Mouse (Mus musculus) lung, embryonic 15.5 days (tissue): ENCODE results near the gene Uba1. TPM values are rescaled to one million over a fixed set of nuclear protein-coding genes. Genes with fewer than 3 reads are reported as not detected.

Source experiments
- polyA plus RNA-seq: library from polyadenylated mRNA; unstranded; fragments of >200 nt; fragmentation: Nextera tagmentation; extraction: Ambion mirVana; gene quantifications from 2 replicates; pipeline ENCODE4 v1.2.1, GENCODE M21; 2015

Gene Uba1
- polyA plus RNA-seq, 1 experiment from 2014 or later, result 207 TPM

Other genes starting within 250 kb of the Uba1 start
- gene Jade3, start 232.6 kb upstream of the Uba1 start, polyA plus RNA-seq, result 11.0 and 12.0 TPM in 2 replicates
- 2.0 and 3.0 TPM in 2 replicates for gene Rgn, start 108.5 kb upstream of the Uba1 start, polyA plus RNA-seq
- 71.8 and 76.9 TPM in 2 replicates for gene Rbm10, start 40.8 kb upstream of the Uba1 start, polyA plus RNA-seq
- gene Ndufb11, start 40.7 kb upstream of the Uba1 start, polyA plus RNA-seq, result 232 and 245 TPM in 2 replicates
- 109 and 113 TPM in 2 replicates for gene Cdk16, start 29.6 kb downstream of the Uba1 start, polyA plus RNA-seq
- 38.1 and 38.7 TPM in 2 replicates for gene Usp11, start 45.6 kb downstream of the Uba1 start, polyA plus RNA-seq
- gene Araf, start 139.5 kb downstream of the Uba1 start, polyA plus RNA-seq, result 97.6 and 102 TPM in 2 replicates
- 26.4 and 27.0 TPM in 2 replicates for gene Timp1, start 211.8 kb downstream of the Uba1 start, polyA plus RNA-seq